Mouse (Mus musculus): ENCODE data around the gene Tat. TPM values are rescaled to one million over a fixed set of nuclear protein-coding genes. Genes with fewer than 3 reads are reported as not detected.

Gene Tat
- polyA plus RNA-seq, 1 experiment from 2014 or later = 0.45 TPM

DNA sequence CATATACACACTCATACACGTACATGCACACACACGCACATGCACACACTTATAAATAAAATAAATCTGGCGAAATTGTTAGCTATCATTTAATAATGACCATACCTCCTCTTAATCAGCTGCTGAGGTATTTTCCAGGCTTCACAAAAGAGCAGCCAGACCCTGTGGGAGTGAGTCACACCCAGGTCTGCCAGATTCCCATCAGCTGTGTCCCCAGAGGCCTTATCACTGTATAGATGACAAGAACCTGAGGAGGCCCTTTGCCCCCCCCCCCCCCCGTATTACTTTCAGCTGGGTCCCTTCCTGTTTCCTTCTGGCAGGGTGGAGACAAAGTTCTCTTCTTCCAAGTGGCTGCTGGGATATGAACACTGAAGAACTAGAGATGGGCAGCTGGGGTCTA lies 50.3 kb downstream of the Tat start:
- Histone ChIP-seq H3K27me3 (ENCODE audit: control insufficient read depth, insufficient read depth, low read depth, low read length) (no peaks in the 10 kb centered on the region), H3K27ac (ENCODE audit: low read length) (no peak overlapping the region), H3K9ac (ENCODE audit: low read depth, low read length) (no peak overlapping the region), H3K4me3 (ENCODE audit: low read depth, low read length) (no peak overlapping the region), H3K36me3 (ENCODE audit: control insufficient read depth, insufficient read depth) (no peaks in the 10 kb centered on the region), H3K4me1 (ENCODE audit: control insufficient read depth, low read depth, low read length) (no peaks in the 10 kb centered on the region), H3K4me2 (ENCODE audit: low read depth, low read length) (no peak overlapping the region), H3K9me3 (replicated peaks; ENCODE audit: control insufficient read depth, low read length) (no peaks in the 10 kb centered on the region)
- ATAC-seq (ENCODE audit: low read depth) = no peak
- 41% methylated on average over 4 of the region's 4 CpGs for WGBS (ENCODE audit: insufficient replicate concordance)

Other genes with a start within 250 kb of the Tat start
- 16.6 and 19.4 TPM in 2 replicates for gene Ap1g1, start 211.9 kb upstream of the Tat start, polyA plus RNA-seq (2015; fragmentation: Nextera tagmentation; extraction: Ambion mirVana)
- gene Phlpp2, start 121.9 kb upstream of the Tat start, polyA plus RNA-seq (2015; fragmentation: Nextera tagmentation; extraction: Ambion mirVana) = 3.3 and 3.4 TPM in 2 replicates
- gene Marveld3, start 28.2 kb upstream of the Tat start, polyA plus RNA-seq (2015; fragmentation: Nextera tagmentation; extraction: Ambion mirVana) = 0.51 TPM in 1 of 2 replicates, not detected in the other
- 0.09 TPM in 1 of 2 replicates, not detected in the other for gene Chst4, start 49.3 kb downstream of the Tat start, polyA plus RNA-seq (2015; fragmentation: Nextera tagmentation; extraction: Ambion mirVana)
- 1.3 and 1.4 TPM in 2 replicates for gene Zfp612, start 89.3 kb downstream of the Tat start, polyA plus RNA-seq (2015; fragmentation: Nextera tagmentation; extraction: Ambion mirVana)
- not detected in 2 replicates for gene Gm21964, start 110.8 kb downstream of the Tat start, polyA plus RNA-seq (2015; fragmentation: Nextera tagmentation; extraction: Ambion mirVana)
- not detected in 2 replicates for gene Gm17720, start 112.3 kb downstream of the Tat start, polyA plus RNA-seq (2015; fragmentation: Nextera tagmentation; extraction: Ambion mirVana)
- not detected in 2 replicates for gene Calb2, start 177.8 kb downstream of the Tat start, polyA plus RNA-seq (2015; fragmentation: Nextera tagmentation; extraction: Ambion mirVana)
- 2.6 and 2.8 TPM in 2 replicates for gene Cmtr2, start 225.2 kb downstream of the Tat start, polyA plus RNA-seq (2015; fragmentation: Nextera tagmentation; extraction: Ambion mirVana)